8 mouse cellular contexts compared by ENCODE assay signal in genomic region chr1:172349916-172350812, GRCm38 (mm10). TPM values are rescaled to one million over a fixed set of nuclear protein-coding genes. Genes with fewer than 3 reads are reported as not detected.
A peak's percentile ranks its signal among the peaks of the same experiment; 100 is the strongest.
DNase-seq lines count a peak whose midpoint lies in the region; ATAC-seq and TF ChIP-seq lines count a peak whose summit lies in the region.

No protein-coding gene starts in this region.

- peaks cover 68% of the 10 kb centered on the region for H3K27me3 ChIP-seq in embryonic facial prominence, embryonic 10.5 days (replicated peaks; ENCODE audit: low read depth, poor library complexity, severe bottlenecking)
- peaks cover 9% of the 10 kb centered on the region; the same call in 1 of the 2 replicates for H3K27me3 ChIP-seq in intestine, embryonic 16.5 days (replicated peaks; ENCODE audit: control insufficient read depth, insufficient read depth, low read length)

- H3K4me1 ChIP-seq in embryonic facial prominence, embryonic 10.5 days, result peaks cover 31% of the 10 kb centered on the region
- no peaks in the 10 kb centered on the region for H3K4me1 ChIP-seq in intestine, embryonic 16.5 days (ENCODE audit: control insufficient read depth, insufficient read depth, low read length)
- peaks cover 14% of the 10 kb centered on the region for H3K4me1 ChIP-seq in olfactory bulb, adult 2 months (ENCODE audit: control insufficient read depth, insufficient read depth, low read length)

- ATAC-seq in intestine, embryonic 16.5 days, result peak; percentile 69
- no peak for ATAC-seq in erythroblast, adult 5-6 weeks (replicated peaks; ENCODE audit: low FRiP score, poor library complexity, severe bottlenecking)

- peak overlapping the region; percentile 23; the same call in 1 of the 2 replicates for H3K4me3 ChIP-seq in embryonic facial prominence, embryonic 10.5 days
- H3K4me3 ChIP-seq in intestine, embryonic 16.5 days (ENCODE audit: low read length), result no peak overlapping the region
- H3K4me3 ChIP-seq in olfactory bulb, adult 2 months (ENCODE audit: insufficient read depth, low read depth, low read length), result no peak overlapping the region
- H3K4me3 ChIP-seq in gastrocnemius, adult 2 months, result no peak overlapping the region

- no peak overlapping the region for H3K4me2 ChIP-seq in intestine, embryonic 16.5 days (ENCODE audit: low read depth, low read length)

- DNase-seq in thymus, postnatal 14 days, result peak; percentile 20
- DNase-seq in thymus, postnatal 10 days (ENCODE audit: low spot score in 2 of 2), result no peak
- peak; percentile 81 for DNase-seq in embryonic facial prominence, embryonic 10.5 days (ENCODE audit: low spot score)
- DNase-seq in left cerebral cortex, postnatal 4 days, result peak; percentile 72
- no peak for DNase-seq in gastrocnemius, adult 2 months

- peak overlapping the region; percentile 82 for H3K27ac ChIP-seq in embryonic facial prominence, embryonic 10.5 days (replicated peaks)
- no peak overlapping the region for H3K27ac ChIP-seq in intestine, embryonic 16.5 days (ENCODE audit: low read length)
- peak overlapping the region; percentile 71 for H3K27ac ChIP-seq in olfactory bulb, adult 2 months (ENCODE audit: insufficient read depth, low read depth, low read length)
- no peak overlapping the region for H3K27ac ChIP-seq in gastrocnemius, adult 2 months

- no peak for TF ChIP-seq CTCF in olfactory bulb, adult 2 months (IDR thresholded peaks at IDR 0.05; ENCODE audit: insufficient read depth, low read depth, low read length)
- TF ChIP-seq CTCF in gastrocnemius, adult 2 months (IDR thresholded peaks at IDR 0.05), result no peak

- H3K36me3 ChIP-seq in embryonic facial prominence, embryonic 10.5 days (replicated peaks), result no peaks in the 10 kb centered on the region
- H3K36me3 ChIP-seq in intestine, embryonic 16.5 days (ENCODE audit: control insufficient read depth, insufficient read depth, low read length), result no peaks in the 10 kb centered on the region

- H3K9ac ChIP-seq in intestine, embryonic 16.5 days (ENCODE audit: low read depth, low read length), result no peak overlapping the region

- 5% methylated on average over 19 of the region's 19 CpGs for WGBS in embryonic facial prominence, embryonic 10.5 days
- 22% methylated on average over 19 of the region's 19 CpGs for WGBS in intestine, embryonic 16.5 days
- 24% methylated on average over 19 of the region's 19 CpGs for WGBS in olfactory bulb, adult 2 months

- intact Hi-C loops in left cerebral cortex, postnatal 4 days (cut with DNase I), result no loop called here
- intact Hi-C loops in gastrocnemius, adult 2 months (cut with DNase I), result no loop called here

- H3K9me3 ChIP-seq in embryonic facial prominence, embryonic 10.5 days, result no peaks in the 10 kb centered on the region
- H3K9me3 ChIP-seq in intestine, embryonic 16.5 days (ENCODE audit: control insufficient read depth, low read length), result no peaks in the 10 kb centered on the region

- no peak for TF ChIP-seq POLR2A in olfactory bulb, adult 2 months (IDR thresholded peaks at IDR 0.05; ENCODE audit: insufficient read depth, low read depth, low read length)

RNA-seq across cellular contexts. Expression of gene Kcnj10, which starts 9.2 kb away (rescaled TPM):
- 0.09 and 0.15 TPM in 2 replicates for polyA plus RNA-seq in embryonic facial prominence, embryonic 10.5 days (2016; fragmentation: Nextera tagmentation; extraction: Ambion mirVana)
- polyA plus RNA-seq in intestine, embryonic 16.5 days (2015; fragmentation: Nextera tagmentation; extraction: Ambion mirVana), result 0.07 and 0.10 TPM in 2 replicates
- total RNA-seq in left cerebral cortex, postnatal 4 days (2021), result 10 to 100 TPM; 20.4 to 21.3 TPM
- 93.5 and 169 TPM in 2 replicates for polyA plus RNA-seq in olfactory bulb, adult 2 months (2012; ENCODE audit: insufficient read depth, insufficient read length, low replicate concordance, missing spikeins)
- total RNA-seq in erythroblast, adult 5-6 weeks (2015; ENCODE audit: low replicate concordance), result 5.6 and 11.7 TPM in 2 replicates
- total RNA-seq in erythroblast, adult 5-6 weeks (2017; ENCODE audit: low replicate concordance), result 0.85 and 2.8 TPM in 2 replicates
- total RNA-seq in gastrocnemius, adult 2 months (2021), result under 1 TPM in 1 of 2 experiments, not detected in 1; 0.06 TPM

RNA-seq across cellular contexts. Expression of gene Kcnj9, which starts 21.0 kb away (rescaled TPM):
- polyA plus RNA-seq in embryonic facial prominence, embryonic 10.5 days (2016; fragmentation: Nextera tagmentation; extraction: Ambion mirVana), result 0.10 and 0.11 TPM in 2 replicates
- polyA plus RNA-seq in intestine, embryonic 16.5 days (2015; fragmentation: Nextera tagmentation; extraction: Ambion mirVana), result not detected in 2 replicates
- 10 to 100 TPM; 23.5 to 27.4 TPM for total RNA-seq in left cerebral cortex, postnatal 4 days (2021)
- polyA plus RNA-seq in olfactory bulb, adult 2 months (2012; ENCODE audit: insufficient read depth, insufficient read length, low replicate concordance, missing spikeins), result not detected in 2 replicates
- total RNA-seq in erythroblast, adult 5-6 weeks (2015; ENCODE audit: low replicate concordance), result not detected in 2 replicates
- total RNA-seq in erythroblast, adult 5-6 weeks (2017; ENCODE audit: low replicate concordance), result 2.1 TPM in 1 of 2 replicates, not detected in the other
- total RNA-seq in gastrocnemius, adult 2 months (2021), result not detected

RNA-seq across cellular contexts. Expression of gene Pigm, which starts 26.2 kb away (rescaled TPM):
- 10.2 and 11.1 TPM in 2 replicates for polyA plus RNA-seq in embryonic facial prominence, embryonic 10.5 days (2016; fragmentation: Nextera tagmentation; extraction: Ambion mirVana)
- polyA plus RNA-seq in intestine, embryonic 16.5 days (2015; fragmentation: Nextera tagmentation; extraction: Ambion mirVana), result 5.0 and 5.6 TPM in 2 replicates
- total RNA-seq in left cerebral cortex, postnatal 4 days (2021), result 10 to 100 TPM; 11.1 TPM
- polyA plus RNA-seq in olfactory bulb, adult 2 months (2012; ENCODE audit: insufficient read depth, insufficient read length, low replicate concordance, missing spikeins), result not detected in 2 replicates
- 5.2 and 5.6 TPM in 2 replicates for total RNA-seq in erythroblast, adult 5-6 weeks (2015; ENCODE audit: low replicate concordance)
- total RNA-seq in erythroblast, adult 5-6 weeks (2017; ENCODE audit: low replicate concordance), result 5.3 and 8.1 TPM in 2 replicates
- 1 to 10 TPM; 3.8 to 3.9 TPM for total RNA-seq in gastrocnemius, adult 2 months (2021)

RNA-seq across cellular contexts. Expression of gene Atp1a2, which starts 52.3 kb away (rescaled TPM):
- polyA plus RNA-seq in embryonic facial prominence, embryonic 10.5 days (2016; fragmentation: Nextera tagmentation; extraction: Ambion mirVana), result 1.2 and 1.4 TPM in 2 replicates
- polyA plus RNA-seq in intestine, embryonic 16.5 days (2015; fragmentation: Nextera tagmentation; extraction: Ambion mirVana), result 3.1 and 3.2 TPM in 2 replicates
- total RNA-seq in left cerebral cortex, postnatal 4 days (2021), result 100 to 1,000 TPM; 211 to 226 TPM
- 130 and 318 TPM in 2 replicates for polyA plus RNA-seq in olfactory bulb, adult 2 months (2012; ENCODE audit: insufficient read depth, insufficient read length, low replicate concordance, missing spikeins)
- total RNA-seq in erythroblast, adult 5-6 weeks (2015; ENCODE audit: low replicate concordance), result not detected in 2 replicates
- not detected in 2 replicates for total RNA-seq in erythroblast, adult 5-6 weeks (2017; ENCODE audit: low replicate concordance)
- 1,000 to 10,000 TPM in 1 of 2 experiments, 100 to 1,000 TPM in 1; 838 to 1,060 TPM for total RNA-seq in gastrocnemius, adult 2 months (2021)

Comparison
In these comparisons a context has a peak if more than half of its experiments do, and no peak if none do; other contexts are left out.
1. DNase-seq: peak in thymus, postnatal 14 days (single experiment), embryonic facial prominence, embryonic 10.5 days (single experiment) and left cerebral cortex, postnatal 4 days (single experiment); none in thymus, postnatal 10 days (0 of 2) and gastrocnemius, adult 2 months (single experiment).
2. H3K27ac ChIP-seq: peak in embryonic facial prominence, embryonic 10.5 days (single experiment) and olfactory bulb, adult 2 months (single experiment); none in intestine, embryonic 16.5 days (single experiment) and gastrocnemius, adult 2 months (single experiment).
3. RNA of gene Kcnj9, which starts 21.0 kb away (total RNA-seq): 23.5 to 27.4 TPM in left cerebral cortex, postnatal 4 days; 2.1 TPM in erythroblast, adult 5-6 weeks and not detected in gastrocnemius, adult 2 months; every median in the first group is over 4 times any median in the second.